Mouse (Mus musculus): ENCODE results near the gene Nav1.

Nav1 gene

GRCm38 (mm10) chr1:135581001-135581400 lies 26.1 kb downstream of the Nav1 start:
- no peak for DNase-seq

- no peak for DNase-seq
These were observed 28.0 kb downstream of the Nav1 start for GRCm38 (mm10) chr1:135579111-135579510.

GRCm38 (mm10) chr1:135577793-135578192 lies 29.3 kb downstream of the Nav1 start:
- DNase-seq = no peak

GRCm38 (mm10) chr1:135575393-135575792 lies 31.7 kb downstream of the Nav1 start:
- DNase-seq = no peak

GRCm38 (mm10) chr1:135574451-135575208 lies 32.5 kb downstream of the Nav1 start:
- no peak for DNase-seq

GRCm38 (mm10) chr1:135572139-135572892 lies 34.8 kb downstream of the Nav1 start:
- no peak for DNase-seq

GRCm38 (mm10) chr1:135568087-135568486 lies 39.0 kb downstream of the Nav1 start:
- DNase-seq = no peak

- no peak for DNase-seq
These were observed 40.5 kb downstream of the Nav1 start for GRCm38 (mm10) chr1:135566611-135567010.

- DNase-seq = no peak
These were observed 41.3 kb downstream of the Nav1 start for GRCm38 (mm10) chr1:135565775-135566174.

- no peak for DNase-seq
These were observed 42.2 kb downstream of the Nav1 start for GRCm38 (mm10) chr1:135564660-135565519.

GRCm38 (mm10) chr1:135563781-135564414 lies 43.2 kb downstream of the Nav1 start:
- DNase-seq = peak; percentile 67 to 75

GRCm38 (mm10) chr1:135562982-135563650 lies 44.0 kb downstream of the Nav1 start:
- peak; percentile 36 to 38 for DNase-seq

- DNase-seq = peak; percentile 67 to 84
These were observed 45.0 kb downstream of the Nav1 start for GRCm38 (mm10) chr1:135562115-135562514.

- DNase-seq = no peak
These were observed 45.8 kb downstream of the Nav1 start for GRCm38 (mm10) chr1:135561282-135561681.

- DNase-seq = peak; percentile 44 to 57
These were observed 49.1 kb downstream of the Nav1 start for GRCm38 (mm10) chr1:135557976-135558375.

GRCm38 (mm10) chr1:135555885-135556284 lies 51.2 kb downstream of the Nav1 start:
- no peak for DNase-seq

- peak in 1 of 2 experiments; percentile 56 for DNase-seq
These were observed 52.3 kb downstream of the Nav1 start for GRCm38 (mm10) chr1:135554632-135555260.

- DNase-seq = no peak
These were observed 53.5 kb downstream of the Nav1 start for GRCm38 (mm10) chr1:135553615-135554014.

GRCm38 (mm10) chr1:135553154-135553553 lies 53.9 kb downstream of the Nav1 start:
- DNase-seq = no peak

- no peak for DNase-seq
These were observed 56.2 kb downstream of the Nav1 start for GRCm38 (mm10) chr1:135550886-135551285.

GRCm38 (mm10) chr1:135548750-135549149 lies 58.3 kb downstream of the Nav1 start:
- peak; percentile 89 to 94 for DNase-seq

Data from kidney, postnatal 36 days (tissue).